Mouse (Mus musculus) heart, postnatal 25 days (tissue): ENCODE measurements around the gene Cend1. TPM values are rescaled to one million over a fixed set of nuclear protein-coding genes. Genes with fewer than 3 reads are reported as not detected.
"Not testable (repeated sequence)": the region's sequence is repeated elsewhere in the genome, so short reads cannot be mapped to it uniquely, and the experiment has no call there.

Experiments
- DNase-seq: peaks from one replicate; pipeline ENCODE4 v3.0.0; 2022; ENCODE audit warnings: low spot score
- intact Hi-C: fragments of 180-260 bp; cut with DNase I; formaldehyde crosslinking; loops from one replicate; pipeline ENCODE4 v1.15.1; 2025
- total RNA-seq, 2 experiments: library from RNA; stranded (reverse); gene quantifications; 2 replicates each; pipeline ENCODE4 v1.2.3; 2021

Gene Cend1
- total RNA-seq, 2 experiments from 2014 or later = 0.75 to 0.84 TPM

GRCm38 (mm10) chr7:141408833-141409232, 20.5 kb downstream of the Cend1 start:
- peak; percentile 58 for DNase-seq
- intact Hi-C loops = loop anchor here (1.0 to 2.0 kb wide), 2 partner anchors 28 to 116 kb away; partner anchors contain the start of gene Slc25a22

GRCm38 (mm10) chr7:141407670-141408069, 21.6 kb downstream of the Cend1 start:
- intact Hi-C loops = loop anchor here (2.0 kb wide), 1 partner anchor 117 kb away; no protein-coding TSS in a partner anchor
- not testable (repeated sequence) for DNase-seq

GRCm38 (mm10) chr7:141405466-141405865, 23.8 kb downstream of the Cend1 start:
- intact Hi-C loops = no loop called here
- no peak for DNase-seq

DNA sequence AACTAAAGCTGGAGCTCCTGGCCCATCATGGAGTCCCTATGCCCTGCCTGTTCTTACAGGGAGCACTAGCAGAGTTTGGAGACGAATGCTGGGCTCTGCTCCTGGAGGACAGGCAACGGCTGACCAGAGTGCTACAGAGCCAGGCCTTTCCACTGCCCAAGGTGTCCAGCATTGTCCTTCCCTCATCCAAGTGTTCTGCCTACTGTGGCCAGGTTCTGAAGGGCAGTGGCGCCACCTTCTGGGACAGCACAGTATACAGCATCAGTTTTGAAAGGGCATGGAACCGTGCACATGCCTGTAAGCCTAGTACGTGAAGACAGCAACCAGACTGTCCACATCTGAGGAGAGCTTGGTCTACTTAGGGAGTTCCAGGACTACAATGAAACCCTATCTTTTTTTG, 26.0 kb downstream of the Cend1 start:
- intact Hi-C loops = no loop called here
- no peak for DNase-seq

GRCm38 (mm10) chr7:141395348-141395747, 33.9 kb downstream of the Cend1 start:
- DNase-seq = no peak
- intact Hi-C loops = no loop called here

GRCm38 (mm10) chr7:141394771-141395170, 34.5 kb downstream of the Cend1 start:
- DNase-seq = no peak

DNA sequence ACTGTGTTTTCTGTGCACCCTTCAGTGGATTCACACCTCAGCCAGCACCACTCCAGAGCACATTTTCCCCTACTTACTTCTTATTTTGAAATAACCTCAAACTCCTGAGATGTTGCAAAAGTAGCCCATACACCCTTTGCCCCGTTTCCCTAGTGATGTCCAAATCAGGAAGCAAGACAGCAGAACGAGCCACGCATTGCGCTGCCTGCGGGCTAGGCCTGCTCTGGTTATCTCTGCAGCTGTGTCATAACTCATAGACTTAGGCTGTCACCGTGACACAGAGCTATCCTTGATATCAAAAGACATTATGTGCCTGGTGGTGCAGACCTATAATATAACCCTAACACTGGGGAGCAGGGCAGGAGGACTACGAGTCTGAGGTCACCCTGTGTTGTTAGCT, 35.1 kb downstream of the Cend1 start:
- intact Hi-C loops = no loop called here
- DNase-seq = no peak

More at GRCm38 (mm10) chr7:141394771-141395170, 34.5 kb downstream of the Cend1 start:
- intact Hi-C loops = no loop called here

DNA sequence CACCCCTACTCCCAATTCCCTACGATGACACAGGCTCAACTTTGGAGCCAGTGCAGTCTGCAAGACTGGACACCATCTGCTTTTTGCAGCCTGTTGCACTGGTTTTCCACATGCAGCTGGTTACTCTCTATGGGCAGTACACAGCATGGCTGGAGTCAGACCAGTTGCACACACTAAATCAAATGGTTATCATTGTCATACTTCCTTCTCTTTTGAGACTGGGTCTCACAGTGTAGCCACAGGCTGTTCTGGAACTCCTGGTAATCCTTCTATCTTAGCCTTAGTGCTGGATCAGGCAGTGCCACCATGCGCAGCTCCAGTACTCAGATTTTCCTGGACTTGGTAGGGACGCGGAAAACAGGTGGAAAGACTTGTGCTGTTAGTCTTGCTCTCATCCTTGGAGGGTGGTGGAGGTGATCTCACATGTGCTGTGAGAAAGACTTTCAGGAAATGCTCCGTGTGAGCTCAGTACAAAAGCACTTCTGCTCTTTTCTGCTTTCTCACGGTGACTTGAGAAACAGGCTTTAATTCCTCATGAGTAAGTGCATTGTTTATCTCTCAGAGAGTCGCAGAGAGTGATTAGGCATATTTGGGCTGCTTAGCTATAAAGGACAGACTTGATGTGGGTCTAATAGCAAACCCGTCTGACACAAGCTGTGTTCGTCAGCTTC, 36.6 kb downstream of the Cend1 start:
- intact Hi-C loops = no loop called here
- no peak for DNase-seq

DNA sequence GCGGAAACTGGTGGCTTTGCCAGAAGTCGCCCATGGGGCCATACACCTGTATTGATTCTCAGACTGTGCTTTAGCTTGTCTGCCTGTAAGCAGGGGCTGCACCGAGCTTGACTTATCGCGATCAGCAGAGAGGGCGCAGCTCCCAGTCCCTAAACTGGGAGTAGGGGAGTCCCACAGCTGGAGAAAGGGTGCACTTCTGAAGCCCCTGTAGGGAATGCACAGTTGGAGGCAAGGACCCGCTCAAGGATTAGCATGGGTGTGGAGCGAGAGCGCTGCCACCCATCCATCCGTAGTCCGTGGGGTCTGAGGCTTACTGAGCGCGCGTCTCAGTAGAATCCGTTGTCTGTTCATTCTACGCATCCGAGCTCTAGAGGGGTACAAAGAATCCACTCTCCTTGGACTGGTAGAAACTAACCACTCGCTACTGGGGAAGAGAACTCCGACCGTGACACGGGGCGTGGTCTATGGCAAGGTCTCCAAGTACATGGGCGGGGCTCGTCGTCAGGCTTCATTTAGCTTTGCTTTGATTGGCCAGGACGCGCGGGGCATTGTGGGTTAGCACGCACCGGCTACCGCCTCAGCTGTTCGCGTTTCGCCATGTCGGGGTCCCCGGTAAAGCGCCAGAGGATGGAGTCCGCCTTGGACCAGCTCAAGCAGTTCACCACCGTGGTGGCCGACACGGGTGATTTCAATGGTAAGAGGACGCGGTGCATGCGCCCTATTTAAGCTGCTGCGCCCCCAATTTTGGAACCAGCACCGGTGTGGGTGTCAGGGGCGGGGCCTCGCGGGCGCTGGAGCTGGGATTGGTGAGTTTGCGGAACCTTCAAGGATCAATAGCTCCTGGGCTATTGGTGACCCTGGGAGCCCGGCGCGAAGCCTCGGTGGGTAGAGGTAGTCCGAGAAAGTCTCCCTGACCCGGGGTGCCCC, 37.4 kb downstream of the Cend1 start, which contains the start of gene Taldo1:
TSS of gene Taldo1 (plus strand) at position 575 of the 927 bp plus-strand sequence.
- peak; percentile 92 for DNase-seq
- intact Hi-C loops = no loop called here

- intact Hi-C loops = no loop called here
- no peak for DNase-seq
Observed at GRCm38 (mm10) chr7:141390326-141391259, 38.7 kb downstream of the Cend1 start.

GRCm38 (mm10) chr7:141388487-141389109, 40.7 kb downstream of the Cend1 start:
- intact Hi-C loops = no loop called here
- DNase-seq = no peak

- intact Hi-C loops = no loop called here
- no peak for DNase-seq
Observed at GRCm38 (mm10) chr7:141387807-141388486, 41.3 kb downstream of the Cend1 start.

- DNase-seq = no peak
- intact Hi-C loops = no loop called here
Observed at GRCm38 (mm10) chr7:141381068-141381835, 48.0 kb downstream of the Cend1 start.

- no peak for DNase-seq
- intact Hi-C loops = no loop called here
Observed at GRCm38 (mm10) chr7:141379584-141379983, 49.7 kb downstream of the Cend1 start.
